Mouse (Mus musculus) cerebellum, postnatal 25 days (tissue): ENCODE measurements around the gene Mycbpap.
A peak's percentile ranks its signal among the peaks of the same experiment; 100 is the strongest.

ENCODE experiments used
- DNase-seq, 2 experiments: peaks; one replicate each; pipeline ENCODE4 v3.0.0; 2021; ENCODE audit warnings: mixed read lengths in 2 of 2

Mycbpap gene

DNA sequence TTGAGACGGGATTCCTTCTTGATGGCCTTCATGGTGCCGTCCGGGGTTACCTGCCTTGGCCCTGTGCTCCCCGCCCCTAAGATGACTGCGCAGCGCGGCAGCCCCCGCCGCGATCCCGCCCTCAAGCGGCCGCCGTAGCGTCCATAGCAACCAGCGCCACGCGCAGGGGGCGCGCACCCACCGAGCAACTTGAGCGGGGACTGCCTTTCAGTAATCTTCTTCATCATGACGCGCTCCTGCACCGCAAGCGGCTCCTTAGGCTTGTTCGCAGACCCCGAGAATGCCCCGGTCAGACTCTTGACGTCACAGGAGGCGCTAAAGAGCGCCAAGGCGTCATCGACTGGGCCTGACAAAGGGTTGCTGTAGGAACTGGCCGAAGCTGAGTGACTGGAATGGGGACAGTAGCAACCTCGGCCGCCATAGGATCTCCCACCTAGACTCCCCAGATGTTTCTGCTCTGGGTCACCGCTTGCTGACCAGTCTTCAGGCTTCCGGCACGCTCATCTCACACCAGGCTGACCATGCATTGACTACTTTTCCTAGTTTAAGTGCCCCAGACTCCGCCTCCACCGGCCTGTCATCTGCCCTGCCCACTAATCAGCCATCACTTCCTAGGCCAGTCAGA lies at the start of gene Mycbpap:
Mycbpap (minus strand) TSS at position 524 of the 625 bp plus-strand sequence.
- peak; percentile 77 to 83 for DNase-seq

DNA sequence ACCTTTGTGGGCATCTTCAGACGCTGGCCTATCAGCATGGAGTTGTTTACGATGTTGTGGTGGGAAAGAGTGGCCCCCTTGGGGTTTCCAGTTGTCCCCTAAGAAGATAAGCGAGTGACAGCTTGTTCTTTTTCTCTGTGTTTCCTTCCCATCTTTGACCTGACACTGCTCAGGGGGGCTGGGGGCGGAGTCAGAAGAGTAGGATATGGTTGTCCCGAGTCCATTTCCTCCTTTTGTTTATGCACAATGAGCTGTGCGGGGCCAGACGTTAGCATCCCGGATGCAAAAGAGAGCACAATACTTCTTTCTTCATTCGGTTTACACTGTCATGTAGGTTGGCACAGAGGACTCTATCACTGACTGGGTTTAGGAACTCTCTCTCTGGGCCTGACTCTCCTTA lies 49.1 kb upstream of the Mycbpap start:
- no peak for DNase-seq

DNA sequence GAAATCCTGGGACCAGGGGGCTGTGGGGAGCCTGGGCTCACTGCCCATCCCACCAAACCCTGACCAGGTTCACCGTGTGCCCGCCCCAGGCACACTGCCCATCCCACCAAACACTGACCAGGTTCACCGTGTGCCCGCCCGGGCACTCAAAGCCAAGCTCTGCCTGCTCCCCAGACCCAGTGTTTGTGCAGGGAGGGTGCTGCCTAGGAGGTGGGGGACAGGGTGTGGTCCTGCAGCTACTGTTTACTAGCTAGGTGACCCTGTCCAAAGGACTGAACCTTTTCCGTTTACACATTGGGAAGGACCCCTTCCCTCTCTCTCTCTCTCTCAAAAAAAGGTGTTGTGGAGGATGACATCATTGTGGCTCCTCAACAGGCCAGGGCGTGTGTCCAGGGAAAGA lies 45.8 kb upstream of the Mycbpap start:
- DNase-seq: no peak

DNA sequence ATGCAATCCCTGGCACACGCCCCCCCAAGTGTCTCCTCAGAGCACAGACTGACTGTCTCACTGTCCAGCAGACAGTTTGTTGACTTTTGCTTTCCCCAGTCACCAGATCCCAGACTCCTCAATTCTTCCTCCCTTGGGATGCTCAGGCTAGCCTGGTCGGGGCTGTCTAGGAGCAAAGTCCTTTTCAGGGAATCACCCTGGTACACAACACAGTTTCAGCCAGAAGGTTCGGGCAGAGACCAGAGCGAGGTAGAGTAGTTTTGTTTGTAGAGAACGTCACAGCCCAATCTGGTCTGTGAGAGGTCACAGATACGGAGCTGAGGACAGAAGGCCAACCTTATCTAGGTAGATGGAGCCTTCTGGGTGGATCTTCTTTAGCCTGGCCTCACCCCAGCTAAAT lies 45.0 kb upstream of the Mycbpap start:
- no peak for DNase-seq

DNA sequence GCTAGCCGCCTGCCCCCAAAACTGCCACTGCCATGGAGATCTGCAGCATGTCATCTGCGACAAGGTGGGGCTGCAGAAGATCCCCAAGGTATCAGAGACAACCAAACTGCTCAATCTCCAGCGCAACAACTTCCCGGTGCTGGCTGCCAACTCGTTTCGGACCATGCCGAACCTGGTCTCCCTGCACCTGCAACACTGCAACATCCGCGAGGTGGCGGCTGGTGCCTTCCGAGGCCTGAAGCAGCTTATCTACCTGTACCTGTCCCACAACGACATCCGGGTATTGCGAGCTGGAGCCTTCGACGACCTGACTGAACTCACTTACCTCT lies 43.6 kb upstream of the Mycbpap start:
- DNase-seq: peak in 1 of 2 experiments; percentile 43

DNA sequence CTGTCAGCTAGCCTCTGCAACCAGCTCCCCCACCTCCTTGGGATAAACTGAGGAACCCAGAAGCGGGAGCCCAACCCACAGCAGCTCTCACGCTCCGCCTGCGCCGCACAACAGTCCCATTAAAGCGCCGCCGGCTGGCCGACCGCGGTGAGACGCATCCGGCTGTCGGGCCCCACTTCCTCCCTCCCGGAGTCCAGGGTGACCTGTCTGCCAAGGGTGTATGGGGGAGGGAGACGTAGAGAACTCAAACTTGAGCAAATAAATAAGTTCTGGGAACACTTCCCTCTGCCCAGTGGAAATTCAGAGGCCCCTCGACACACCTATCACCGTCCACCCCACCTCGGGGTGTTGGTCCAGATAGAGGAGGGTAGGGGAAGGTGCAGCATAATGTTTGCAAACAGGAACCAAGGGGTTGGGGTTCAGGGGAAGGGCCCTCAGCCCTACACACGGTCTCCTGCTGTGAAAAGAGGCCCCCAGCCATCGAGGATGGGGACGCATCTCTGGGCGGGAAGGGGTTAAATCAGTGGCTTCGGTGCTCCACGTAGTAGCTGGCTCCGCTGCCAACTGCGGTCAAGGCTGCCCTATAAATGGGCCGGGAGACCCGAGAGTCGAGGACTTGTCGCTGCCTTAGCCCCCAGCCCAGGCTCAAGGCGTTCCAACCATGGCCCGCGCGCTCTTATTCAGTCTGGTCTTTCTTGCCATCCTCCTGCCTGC lies 43.1 kb upstream of the Mycbpap start, which contains the start of gene Chad:
Chad (plus strand) TSS at position 611 of the 714 bp plus-strand sequence.
- DNase-seq: peak in 1 of 2 experiments; percentile 39

DNA sequence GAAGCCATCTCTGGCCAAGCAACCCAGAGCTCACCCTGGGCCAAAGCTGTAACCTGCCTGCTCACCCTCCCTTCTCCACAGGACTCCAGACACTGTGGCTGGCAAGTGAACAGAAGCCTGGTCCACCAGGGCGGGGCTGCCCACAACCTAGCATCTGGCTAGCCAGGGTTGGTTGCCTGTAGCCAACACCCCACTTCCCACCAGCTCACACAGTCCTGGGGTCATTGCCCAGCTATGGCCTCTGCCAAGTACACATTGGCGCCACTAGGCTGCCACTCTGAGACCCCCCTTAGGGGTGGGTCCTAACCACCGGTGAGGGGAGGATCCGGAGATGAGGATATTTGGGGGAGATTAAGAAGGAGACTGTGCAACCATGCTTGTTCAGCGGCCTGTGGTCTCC lies 42.3 kb upstream of the Mycbpap start:
- no peak for DNase-seq

DNA sequence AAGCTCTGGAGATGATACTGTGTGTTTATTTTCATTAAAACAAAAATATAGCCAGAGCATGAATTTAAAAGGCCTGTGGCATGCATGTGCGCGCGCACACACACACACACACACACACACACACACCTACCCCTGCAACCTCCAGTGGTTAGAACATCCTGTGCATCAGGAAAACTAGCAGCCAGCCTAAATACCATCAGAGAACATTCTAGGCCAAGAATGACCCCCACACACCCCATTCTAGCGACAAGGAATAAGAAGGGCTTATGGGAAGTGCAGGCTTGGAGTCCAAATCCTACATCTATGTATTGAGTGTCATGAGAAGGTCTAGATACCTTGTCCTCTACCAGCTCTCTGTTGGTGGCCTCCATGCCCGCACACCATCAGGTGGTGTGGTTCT lies 41.8 kb upstream of the Mycbpap start:
- no peak for DNase-seq

DNA sequence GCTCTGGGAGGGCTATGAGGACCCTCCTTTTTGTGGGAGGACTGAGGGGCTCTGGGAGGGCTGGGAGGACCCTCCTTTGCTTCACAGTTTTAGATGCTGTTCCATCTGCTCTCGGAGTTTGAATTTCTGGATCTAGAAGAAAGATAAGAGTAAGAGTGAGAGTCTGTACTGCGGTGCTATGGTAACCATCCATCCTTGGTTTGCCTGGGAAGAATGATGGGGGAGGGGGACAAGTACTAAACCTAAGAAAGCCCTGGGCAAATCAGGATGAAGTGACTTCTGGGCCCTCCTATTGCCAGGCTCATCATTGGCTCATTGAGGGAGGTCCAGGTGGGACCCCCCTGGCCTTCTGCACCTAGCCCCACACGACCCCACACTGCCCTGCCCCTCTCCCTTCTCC lies 36.7 kb upstream of the Mycbpap start:
- no peak for DNase-seq

DNA sequence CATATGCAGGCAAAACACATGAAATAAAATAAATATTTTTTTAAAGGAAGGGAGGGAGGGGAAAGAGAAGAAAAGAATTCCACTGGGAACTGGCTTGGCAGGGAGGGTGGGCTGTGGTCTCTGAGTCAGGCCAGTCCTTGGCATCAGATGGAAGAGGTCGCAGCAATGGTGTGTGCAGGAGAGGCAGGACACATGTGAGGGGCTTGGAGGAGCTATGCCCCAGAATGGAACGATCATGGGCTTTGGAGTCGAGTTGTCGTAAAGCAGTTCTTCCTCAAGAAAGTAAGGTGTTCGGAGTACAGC lies 28.9 kb upstream of the Mycbpap start:
- no peak for DNase-seq

DNA sequence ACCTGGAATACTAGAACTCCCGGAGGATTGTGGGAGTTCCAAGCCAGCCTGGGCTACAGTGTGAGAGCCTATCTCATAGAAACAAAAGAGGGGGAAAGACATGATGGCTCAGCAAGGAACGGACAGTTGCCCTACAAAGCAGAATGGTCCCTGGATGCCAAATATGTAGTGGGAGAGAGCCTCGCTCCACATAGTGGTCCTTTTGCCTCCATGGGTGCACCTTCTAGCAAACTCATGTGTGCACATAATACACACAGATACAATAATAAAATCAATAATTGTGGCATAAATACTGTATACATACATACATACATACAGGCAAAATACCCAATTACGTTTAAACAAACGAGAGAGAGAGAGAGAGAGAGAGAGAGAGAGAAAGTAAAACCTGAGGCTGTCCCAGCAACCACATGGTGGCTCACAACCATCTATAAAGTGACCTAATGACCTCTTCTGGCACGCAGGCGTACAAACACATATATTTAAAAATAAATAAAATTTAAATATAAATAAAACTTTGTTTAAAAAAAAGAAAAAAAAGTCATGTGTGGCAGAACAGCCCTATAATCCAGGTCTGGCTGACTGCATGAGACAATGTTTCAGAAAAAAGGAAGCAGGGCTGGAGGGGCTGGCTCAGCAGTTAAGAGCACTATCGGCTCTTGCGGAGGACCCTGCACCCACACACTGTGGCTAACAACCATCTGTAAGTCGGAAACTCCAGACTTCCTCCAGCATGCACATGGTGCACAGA lies 28.3 kb upstream of the Mycbpap start:
- DNase-seq: no peak

DNA sequence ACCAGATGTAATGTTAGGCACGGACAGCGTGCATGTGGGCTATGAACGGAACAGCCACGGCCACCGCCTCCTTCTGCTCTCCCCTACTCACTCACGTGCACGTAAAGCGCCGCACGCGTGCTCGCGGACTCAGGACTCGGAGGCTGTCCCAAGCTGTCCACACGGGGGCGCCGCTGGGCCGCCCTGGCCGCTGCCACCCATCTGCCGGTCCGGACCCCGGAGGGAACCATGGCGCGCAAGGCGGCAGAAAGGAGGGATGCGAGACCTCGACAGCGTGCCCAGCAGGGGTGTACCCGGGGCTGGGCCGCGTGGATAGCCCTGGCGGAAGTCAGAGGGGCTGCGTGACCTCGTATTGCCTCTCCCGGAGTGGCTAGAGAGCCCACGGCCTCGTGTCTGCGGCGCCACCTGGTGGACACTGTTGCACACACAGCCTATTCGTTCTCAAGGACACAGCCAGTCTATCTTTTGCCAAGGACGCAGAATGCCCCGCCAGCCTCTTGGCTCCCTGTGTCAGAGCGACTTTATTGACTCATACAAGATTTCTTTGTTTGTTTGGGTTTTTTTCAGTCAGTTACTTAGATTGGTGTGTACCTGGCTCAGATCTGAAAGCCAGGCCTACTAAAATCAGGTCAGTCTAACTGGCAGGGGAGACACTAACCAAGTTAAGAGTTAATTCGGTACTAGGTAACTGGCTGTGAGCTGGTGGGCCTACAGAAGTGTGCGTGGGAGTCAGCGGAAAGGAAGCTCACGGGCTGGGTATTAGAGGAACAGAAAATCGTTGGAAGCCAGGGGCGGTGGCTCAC lies 27.5 kb upstream of the Mycbpap start, which contains the start of gene Rsad1:
Rsad1 (minus strand) TSS at position 368 of the 803 bp plus-strand sequence.
- peak; percentile 98 for DNase-seq

DNA sequence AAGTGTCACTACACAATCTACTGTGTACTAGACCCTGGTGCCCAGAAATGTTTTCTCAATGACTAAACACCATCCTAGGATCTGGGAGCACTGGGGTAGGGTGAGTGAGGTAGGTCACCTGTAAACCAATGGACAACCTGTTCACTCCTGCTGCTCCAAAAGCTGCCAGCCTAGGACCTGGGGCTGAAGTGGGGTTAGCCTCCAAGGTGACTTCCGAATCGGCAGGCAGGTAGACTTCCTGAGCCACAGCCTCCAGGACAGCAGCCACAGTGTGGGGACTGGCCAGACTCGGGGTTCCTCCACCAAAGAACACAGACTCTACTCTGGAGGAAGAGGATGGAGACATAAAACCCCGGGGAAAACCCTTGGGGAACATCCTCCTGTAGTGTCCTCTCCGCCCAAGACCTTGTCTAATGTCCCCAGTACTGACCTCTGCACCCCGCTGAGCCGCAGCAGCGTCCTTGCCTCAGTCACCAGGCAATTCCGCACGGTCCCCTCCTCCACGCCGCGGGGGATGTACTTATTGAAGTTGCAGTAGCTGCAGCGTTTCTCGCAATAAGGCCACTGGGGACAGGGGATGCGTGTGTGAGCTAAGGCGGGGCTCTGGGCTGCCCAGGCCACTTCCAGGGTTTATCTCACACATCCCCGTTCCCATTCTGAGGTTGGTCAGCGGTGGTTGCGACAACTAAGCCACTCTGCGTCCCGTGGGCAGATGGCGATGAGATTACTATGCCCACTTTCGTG lies 26.7 kb upstream of the Mycbpap start:
- DNase-seq: peak in 1 of 2 experiments; percentile 78

DNA sequence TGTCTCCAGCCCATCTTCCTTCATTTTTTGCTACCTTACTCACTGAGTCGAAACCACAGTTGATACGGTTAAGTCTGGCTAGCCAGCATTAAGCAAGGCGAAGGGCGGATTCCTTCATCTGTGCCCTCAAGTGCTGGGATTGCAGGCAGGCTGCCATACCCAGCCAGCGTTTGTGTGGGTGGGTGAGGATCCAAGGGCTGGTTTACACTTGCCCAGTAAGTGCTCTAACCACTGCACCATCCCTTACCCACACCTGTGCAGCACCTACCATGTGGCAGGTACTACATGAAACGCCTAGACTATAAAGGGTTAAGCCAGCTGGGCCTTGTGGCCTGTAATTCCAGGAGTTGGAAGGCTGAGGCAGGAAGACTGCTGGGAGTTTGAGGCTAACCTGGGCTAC lies 25.7 kb upstream of the Mycbpap start:
- DNase-seq: peak in 1 of 2 experiments; percentile 25

DNA sequence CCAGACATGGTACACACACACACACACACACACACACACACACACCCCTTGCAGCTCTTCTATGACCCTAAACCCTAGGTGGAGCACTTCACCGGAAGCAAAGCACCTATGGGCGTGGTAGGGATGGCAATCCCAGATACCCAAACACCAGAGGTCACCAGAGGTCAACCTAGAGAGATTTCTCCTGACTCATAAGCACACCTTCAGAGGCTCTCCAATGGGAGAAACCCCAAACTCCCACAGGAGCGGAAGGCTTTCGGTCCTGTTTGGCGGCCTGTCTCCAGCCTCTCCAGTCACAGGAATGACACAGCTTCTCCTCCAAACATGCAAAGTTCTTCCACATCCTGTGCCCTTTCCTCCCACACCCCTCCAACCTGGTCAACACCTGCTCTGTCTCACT lies 24.8 kb upstream of the Mycbpap start:
- no peak for DNase-seq

DNA sequence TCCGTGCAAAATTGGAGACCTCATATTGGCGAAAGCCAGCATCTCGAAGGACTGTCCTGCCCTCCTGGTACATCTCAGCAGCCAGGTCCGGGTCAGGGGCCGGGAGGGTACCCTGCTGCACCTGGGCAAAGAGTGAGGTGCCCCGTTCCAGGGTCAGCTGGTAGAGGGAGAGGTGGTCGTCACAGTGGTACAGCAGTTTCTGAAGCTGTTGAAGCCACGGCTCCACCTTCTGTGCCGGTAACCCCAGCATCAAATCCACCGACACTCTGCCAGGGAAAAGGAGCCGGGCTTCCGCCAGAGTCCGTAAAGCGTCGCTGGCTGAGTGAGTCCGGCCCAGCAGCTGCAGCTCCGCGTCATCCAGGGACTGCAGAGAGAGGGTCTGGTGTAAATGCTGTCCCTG lies 22.9 kb upstream of the Mycbpap start:
- DNase-seq: peak; percentile 53 to 55

DNA sequence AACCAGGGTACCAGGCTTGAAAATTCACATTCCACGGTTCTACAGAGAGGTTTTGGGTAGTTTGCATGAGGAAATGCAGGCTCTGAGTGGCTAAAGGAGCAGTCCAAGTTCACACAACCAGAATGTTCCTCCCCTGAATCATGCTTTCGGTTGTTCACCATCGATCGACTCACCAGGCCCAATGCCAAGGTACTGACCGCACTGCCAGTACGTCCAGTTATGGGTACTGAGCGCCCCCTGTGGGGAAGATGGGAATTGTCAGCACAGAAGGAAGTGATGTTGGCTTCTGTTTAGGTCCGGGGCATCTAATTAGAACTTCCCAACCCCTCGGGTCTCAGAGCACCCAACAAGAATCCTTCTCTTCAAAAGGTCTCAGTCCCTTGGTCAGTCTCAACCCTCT lies 22.4 kb upstream of the Mycbpap start:
- peak; percentile 96 to 98 for DNase-seq

DNA sequence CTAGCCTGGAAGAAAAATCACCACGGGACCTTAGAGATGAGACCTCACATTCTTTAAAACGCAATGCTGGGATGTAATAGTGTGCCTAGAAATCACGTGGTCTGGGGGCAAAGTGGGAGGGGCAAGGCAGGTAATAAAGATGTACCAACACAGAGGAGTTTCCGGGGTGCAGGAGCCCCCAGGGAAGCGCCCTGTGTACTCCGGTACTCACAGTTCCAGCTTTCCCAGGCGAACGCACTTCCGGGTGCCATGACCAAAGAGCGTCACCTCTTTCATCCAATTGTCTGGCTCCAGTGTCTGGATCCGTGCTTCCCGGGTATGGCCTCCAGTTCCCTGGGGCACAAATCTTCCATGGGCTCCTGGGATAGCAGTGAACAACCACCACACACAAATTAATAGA lies 21.8 kb upstream of the Mycbpap start:
- no peak for DNase-seq

DNA sequence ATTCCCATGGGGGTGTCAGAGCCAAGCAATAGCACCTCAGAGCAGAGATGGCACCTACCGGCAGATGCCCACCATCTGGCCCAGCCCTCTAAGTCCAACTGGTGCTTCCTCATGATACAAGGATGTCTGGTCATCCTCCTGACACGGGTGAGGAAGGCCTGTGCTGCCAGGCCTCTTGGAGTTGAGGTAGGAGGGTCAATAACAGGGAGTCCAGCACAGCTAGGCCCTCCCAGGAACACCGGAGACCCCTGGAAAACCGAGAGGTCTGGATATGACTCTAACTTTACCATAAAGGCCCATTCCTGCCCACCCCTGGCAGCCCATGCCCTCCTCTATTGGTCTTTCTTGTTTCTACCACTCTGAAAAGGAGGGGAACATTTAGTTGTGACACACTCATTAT lies 20.9 kb upstream of the Mycbpap start:
- DNase-seq: no peak

DNA sequence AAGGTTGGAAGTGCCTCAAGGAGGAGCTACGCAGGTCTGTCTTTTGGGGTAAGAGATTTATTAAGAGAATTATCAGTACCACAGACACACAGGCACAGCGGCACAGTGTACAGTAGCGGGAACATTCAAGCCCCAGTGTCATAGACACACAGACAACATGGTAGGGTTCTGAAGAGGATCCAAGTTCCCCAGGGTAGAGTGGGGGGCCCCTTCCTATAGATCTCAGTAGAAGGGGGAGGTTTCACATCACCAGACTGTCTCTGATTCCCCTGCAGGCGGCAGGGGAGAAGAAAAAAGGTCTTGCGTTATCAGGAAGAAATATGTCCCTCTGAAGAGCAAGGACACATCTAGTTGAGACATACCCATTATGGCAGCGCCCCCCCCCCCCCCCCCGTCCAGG lies 18.2 kb upstream of the Mycbpap start:
- DNase-seq: no peak

DNA sequence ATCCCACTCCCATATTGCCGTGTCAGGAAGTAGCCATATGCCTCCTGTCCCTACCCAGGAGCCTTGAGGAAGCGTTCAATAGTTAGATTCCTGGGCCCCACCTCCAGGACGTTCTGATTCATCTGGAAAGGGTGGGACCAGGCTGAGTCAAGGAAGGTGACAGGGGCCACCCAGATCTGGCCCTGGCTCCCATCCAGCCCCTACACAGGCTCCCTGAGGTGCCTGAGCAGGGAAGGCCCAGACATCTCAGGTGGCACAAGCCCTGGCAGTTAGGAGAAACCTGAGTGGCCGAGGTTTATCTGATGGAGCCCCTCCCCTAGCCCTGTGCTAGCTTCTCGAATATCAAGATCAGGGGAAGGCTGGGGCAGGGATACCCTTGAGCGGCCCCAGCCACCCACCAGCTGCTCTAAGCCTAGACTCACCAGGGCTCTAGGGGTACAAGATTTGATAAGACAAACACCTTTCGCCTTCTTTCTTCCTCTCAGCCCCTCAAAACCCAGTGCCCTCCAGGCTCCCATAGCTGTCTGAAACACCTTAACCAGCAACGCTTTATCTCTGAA lies 17.3 kb upstream of the Mycbpap start:
- peak in 1 of 2 experiments; percentile 17 for DNase-seq

DNA sequence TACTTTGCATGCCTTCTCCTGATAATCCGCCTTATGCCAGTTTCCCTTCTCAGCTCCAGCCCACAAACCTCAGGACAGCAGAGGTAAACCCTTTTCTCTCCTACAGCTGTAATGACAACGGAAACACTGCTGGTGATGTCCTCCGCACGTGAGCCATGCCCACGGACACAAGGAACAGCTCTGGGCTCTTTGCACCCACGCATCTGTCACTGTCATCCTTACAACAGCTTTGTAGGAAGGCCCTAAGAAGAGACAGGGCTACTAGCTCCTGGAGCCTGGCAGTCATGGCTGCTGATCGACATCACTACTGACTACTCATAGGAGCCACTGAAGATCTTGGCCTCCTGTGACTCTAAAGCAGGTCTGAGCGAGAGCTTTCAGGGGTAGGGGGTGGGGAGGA lies 11.6 kb upstream of the Mycbpap start:
- DNase-seq: no peak
